Mouse (Mus musculus): ENCODE results near the gene Tesc.

Tesc gene

DNA sequence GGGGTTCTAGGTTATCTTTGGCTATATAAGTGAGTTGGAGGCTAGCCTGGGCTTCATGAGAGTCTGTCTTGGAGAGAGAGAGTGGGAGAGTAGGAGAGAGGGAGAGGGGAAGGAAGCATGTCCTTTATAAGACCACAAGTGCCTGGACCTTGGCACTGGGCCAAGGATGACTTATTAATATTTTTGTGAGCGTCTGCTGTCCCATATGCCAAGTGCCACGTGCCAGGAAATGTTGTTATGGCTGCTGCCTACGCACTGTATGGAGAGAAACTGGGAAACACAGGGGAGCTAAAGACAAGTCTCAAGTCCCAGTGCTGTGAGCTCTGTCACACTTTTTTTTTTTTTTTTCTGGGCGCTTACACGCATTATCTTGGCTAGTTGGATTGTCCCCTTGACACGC is 15.1 kb downstream of the Tesc start:
- DNase-seq (ENCODE audit: low read depth in 1 of 2, low spot score in 2 of 2) = no peak

DNA sequence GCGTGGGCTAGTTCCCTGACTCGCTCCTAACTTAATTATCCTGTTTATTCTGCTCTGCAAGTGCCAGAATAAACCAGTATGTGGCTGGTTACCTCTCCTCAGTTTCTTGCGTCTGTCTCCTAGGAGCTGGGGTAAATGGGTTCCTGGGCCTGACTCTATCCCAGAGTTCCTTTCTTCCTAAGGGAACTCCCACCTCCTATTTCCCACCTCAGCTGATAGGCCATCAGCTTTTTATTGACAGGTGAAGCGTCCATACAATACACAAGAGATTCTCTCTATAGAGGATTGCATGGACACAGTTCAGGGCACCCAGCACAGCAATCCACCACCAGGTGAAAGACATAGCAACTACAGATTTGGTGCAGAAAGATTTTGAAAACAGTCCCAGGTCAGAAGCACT is 16.2 kb downstream of the Tesc start:
- no peak for DNase-seq (ENCODE audit: low read depth in 1 of 2, low spot score in 2 of 2)

DNA sequence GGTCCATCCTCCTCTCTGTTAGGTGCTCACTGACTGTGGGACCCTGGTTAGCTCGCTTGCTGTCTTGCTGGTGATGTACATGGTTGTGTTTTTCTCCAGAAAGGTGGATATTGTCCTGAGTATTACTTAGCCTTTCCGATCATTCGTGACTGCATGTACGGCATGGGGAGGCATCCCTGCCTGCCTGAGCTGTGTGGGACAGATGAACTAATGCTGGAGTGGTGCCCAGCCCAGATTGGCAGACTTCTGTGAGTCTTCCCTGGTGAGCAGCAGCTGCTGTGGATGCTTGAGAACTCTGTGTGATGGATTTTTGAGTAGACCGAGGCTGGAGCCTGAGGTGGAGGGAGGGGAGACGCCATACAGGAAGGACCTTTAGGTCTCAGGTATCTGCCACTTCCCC is 17.4 kb downstream of the Tesc start:
- DNase-seq (ENCODE audit: low read depth in 1 of 2, low spot score in 2 of 2) = no peak

GRCm38 (mm10) chr5:118045385-118045784 is 17.8 kb downstream of the Tesc start:
- DNase-seq (ENCODE audit: low read depth in 1 of 2, low spot score in 2 of 2) = no peak

DNA sequence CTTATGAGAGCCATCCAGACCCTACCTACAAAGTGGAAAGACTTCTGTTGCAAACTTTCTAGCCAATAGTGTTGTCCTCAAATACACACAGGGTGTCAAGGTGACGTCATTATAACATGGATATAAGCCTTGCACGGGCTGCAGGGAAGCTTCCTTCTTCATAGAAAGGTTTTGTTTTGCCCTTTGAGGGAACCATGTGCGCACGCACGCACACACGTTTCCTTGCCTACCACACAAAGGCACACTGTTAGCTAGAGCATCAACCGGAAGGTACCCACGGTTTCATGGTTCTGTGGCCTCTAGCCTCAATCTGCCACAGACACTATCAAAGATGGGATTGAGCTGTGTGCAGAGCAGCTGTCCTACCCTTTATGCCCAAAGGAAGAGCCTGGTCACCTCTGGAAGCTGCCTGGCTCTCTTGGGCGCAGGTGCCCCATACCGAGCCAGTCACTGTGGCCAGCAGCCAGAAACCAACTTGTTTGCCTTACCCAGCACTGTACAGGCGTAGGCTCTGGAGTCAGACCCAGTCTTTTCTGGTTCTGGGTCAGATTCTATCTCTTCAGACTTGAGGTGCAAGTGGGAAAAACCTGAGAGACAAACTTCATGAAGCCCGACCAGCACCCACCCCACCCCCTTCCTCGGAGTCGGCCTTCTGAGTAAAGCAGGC is 19.7 kb downstream of the Tesc start:
- DNase-seq (ENCODE audit: low read depth in 1 of 2, low spot score in 2 of 2) = no peak

- no peak for DNase-seq (ENCODE audit: low read depth in 1 of 2, low spot score in 2 of 2)
Measured at GRCm38 (mm10) chr5:118048412-118048811, 20.9 kb downstream of the Tesc start.

- no peak for DNase-seq (ENCODE audit: low read depth in 1 of 2, low spot score in 2 of 2)
Measured at GRCm38 (mm10) chr5:118048928-118049327, 21.4 kb downstream of the Tesc start.

- DNase-seq (ENCODE audit: low read depth in 1 of 2, low spot score in 2 of 2) = no peak
Measured at GRCm38 (mm10) chr5:118050743-118051142, 23.2 kb downstream of the Tesc start.

- DNase-seq (ENCODE audit: low read depth in 1 of 2, low spot score in 2 of 2) = no peak
Measured at GRCm38 (mm10) chr5:118051981-118052662, 24.6 kb downstream of the Tesc start.

- DNase-seq (ENCODE audit: low read depth in 1 of 2, low spot score in 2 of 2) = no peak
Measured at GRCm38 (mm10) chr5:118053205-118053604, 25.7 kb downstream of the Tesc start.

DNA sequence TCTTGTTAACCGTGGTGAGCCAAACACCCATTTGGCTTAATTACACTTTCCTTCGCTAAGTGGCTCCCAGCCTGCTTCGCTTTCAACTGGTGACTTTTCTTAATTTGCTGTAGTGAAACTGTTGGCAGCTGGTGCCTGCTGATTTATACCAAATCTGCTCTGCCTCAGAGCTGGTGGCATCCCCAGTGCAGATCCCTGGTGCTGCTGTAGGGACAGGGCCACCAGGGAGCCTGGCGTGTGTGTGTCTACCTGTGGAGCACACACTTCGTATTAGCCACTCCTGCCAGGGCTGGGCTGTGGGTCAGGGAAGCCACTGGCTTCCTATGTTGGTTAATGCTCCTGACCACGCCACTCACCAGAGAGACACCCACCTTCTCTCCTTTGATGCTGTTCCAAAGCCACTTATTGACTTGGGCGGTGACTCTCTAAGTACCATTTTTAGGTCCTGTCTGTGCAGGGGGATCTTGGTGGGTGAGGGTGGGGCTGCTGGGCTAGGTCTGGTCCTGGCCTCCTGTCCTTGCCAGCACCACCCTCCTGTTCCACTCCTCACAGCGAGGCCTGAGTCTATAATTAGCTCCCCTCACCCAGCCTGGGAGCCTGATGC is 30.1 kb downstream of the Tesc start:
- DNase-seq (ENCODE audit: low read depth in 1 of 2, low spot score in 2 of 2) = no peak

DNA sequence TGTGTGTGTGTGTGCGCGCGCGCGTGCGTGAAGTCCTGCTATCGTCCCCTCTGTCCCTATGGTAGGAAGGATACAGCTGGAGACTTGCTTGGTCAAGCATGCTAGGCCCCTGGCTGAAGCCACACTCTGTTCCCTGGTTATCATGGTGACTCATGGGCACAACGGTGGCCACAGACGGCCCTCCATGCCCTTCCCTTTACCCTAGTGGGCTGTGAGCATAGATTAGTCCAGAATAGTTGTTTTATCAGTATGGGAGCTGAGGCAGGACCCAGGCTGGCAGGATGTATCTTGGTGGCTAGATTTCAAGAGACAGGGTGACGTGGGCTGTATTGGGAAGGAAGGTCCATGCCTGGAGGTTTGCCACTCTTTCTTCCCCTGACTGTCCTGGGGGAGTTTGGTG is 31.3 kb downstream of the Tesc start:
- no peak for DNase-seq (ENCODE audit: low read depth in 1 of 2, low spot score in 2 of 2)

DNA sequence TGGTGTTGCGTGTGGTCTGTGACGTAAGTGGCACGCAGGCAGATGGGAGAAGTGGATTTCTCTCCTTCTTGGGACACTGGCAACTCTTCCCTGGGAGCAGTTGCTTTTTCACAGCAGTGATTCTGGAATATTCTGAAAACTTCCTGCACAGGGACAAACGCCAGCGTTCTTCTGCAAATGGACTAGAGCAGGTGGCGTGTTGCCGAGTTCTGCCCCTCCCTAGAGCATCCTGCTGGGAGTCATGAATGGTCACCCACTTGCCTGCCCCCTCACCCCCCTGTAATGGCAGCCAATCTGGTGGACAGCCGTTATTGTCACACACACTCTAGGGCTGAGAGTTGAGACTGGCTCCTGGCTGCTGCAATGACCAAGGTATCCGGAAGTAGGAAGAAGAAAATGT is 32.1 kb downstream of the Tesc start:
- no peak for DNase-seq (ENCODE audit: low read depth in 1 of 2, low spot score in 2 of 2)

GRCm38 (mm10) chr5:118061391-118061790 is 33.8 kb downstream of the Tesc start:
- DNase-seq (ENCODE audit: low read depth in 1 of 2, low spot score in 2 of 2) = no peak

DNA sequence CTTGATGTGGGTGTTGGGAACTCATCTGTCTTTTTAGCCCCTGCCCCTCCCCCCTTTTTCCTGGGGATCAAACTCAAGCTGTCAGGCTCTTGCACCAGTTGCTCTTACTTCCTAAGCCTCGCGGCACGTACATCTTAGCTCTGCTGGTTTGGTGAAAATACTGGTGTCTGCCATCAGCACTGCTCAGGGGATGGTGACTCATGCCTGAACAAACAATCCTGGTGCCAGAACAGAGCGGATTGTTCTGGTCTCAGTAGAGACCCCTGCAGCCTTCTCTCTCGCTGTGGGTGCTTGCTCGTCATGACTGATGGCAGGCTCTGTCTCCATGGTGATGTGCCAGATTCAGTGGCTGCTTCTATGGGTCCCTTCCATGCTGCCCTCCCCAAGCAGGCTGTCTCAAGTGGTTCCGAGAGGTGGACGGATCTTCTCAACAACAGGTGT is 35.7 kb downstream of the Tesc start:
- no peak for DNase-seq (ENCODE audit: low read depth in 1 of 2, low spot score in 2 of 2)

DNA sequence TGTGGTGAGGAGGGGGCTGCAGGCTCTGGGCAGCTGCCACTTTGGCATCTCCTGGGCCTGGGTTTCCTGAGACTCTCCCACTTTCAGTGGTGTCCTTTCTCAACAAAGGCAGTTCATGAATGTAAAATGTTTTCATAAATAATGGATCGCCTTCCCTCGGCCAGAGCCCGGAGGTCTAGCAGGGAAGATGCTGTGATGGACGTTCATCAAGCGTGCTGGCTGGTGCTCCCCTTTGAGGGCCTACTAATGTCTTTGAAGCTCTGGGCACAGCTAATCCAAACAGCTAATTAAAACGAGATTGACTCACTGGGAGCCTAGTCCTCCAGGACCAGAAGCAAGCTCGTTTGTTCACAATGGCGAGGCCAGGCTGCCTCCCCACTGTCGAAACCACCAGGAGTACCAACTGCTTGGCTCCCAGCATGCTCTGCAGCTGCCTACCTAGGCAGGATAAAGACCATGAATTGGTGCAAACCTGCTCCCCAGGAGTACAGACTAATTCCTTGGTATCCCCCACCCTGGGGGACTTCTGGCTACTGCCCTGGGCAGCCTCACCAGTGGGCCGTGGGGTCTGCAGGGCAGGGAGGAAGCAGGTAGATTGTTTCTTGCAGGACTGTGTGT is 36.9 kb downstream of the Tesc start:
- DNase-seq (ENCODE audit: low read depth in 1 of 2, low spot score in 2 of 2) = no peak

DNA sequence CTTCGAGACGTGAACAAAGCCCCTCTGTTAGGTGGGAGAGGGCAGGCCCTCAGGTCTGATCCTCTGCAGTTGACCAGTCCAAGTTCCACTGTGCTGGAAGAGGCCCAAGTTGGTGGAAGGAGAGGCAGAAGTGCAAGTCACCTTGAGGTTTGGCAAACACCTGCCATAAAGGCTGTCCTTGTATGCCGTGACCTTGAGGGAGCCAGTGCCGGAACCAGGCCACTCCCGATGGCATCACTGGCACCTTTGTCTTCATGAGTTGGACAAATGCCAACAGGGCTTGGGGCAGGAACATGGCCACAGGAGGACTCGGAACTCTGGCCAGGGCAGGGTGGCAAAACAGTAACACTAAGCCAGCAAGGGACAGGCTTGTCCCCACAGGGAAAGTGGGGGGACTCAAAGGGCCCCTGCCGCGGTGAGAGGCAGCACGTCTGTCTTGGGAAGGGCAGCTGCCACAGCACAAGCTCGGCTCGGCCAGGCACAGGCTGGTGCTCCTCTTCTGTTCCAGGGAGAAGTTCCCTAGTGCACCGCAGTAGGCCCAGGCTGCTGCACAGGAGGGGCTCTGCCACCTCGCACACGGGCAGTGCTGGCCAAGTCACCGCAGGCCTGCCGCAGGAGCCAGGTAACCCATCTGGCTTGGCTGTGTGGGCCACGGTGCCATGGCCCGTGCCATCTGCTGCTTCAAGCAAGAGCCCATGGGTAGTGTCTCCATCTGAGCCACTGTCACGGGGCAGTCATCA is 38.1 kb downstream of the Tesc start:
- no peak for DNase-seq (ENCODE audit: low read depth in 1 of 2, low spot score in 2 of 2)

DNA sequence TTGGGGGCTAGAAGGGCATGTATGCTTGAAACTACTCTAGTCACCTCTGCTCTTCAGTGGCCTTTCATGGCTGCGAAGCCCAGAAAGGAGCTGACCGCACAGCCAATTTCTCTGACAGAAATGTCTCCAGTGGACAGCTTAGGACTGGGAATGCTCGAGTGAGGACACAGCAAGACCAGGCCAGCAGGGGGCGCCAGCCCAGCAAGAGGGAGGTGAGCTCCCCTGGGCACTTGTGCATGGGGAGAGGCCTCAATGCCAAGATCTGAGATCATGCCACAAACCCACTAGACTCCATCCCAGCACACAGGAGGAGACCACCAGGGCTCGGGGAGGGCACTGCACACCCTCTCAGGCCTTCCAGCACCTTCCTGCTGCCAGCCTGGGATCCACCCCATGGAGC is 39.3 kb downstream of the Tesc start:
- DNase-seq (ENCODE audit: low read depth in 1 of 2, low spot score in 2 of 2) = peak in 1 of 2 experiments; percentile 32

DNA sequence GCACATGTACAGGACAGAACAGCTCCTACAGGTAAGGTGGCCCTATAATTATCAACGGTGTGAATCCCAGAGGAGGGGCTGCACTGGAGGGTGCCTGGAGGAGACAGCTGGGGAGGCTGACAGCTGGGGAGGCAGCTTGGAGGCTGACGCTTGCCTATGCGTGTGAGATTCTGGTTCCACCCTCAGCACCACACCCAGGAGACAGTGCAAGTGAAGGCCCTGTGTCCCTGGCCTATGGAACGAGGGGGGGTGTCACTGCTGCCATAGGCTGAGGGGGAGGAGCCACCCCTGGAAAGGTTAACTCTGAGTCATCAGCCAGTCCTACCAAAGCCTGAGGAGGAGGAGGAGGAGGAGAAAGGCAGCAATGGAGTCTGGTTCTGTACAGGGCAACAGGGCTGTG is 40.0 kb downstream of the Tesc start:
- DNase-seq (ENCODE audit: low read depth in 1 of 2, low spot score in 2 of 2) = no peak

DNA sequence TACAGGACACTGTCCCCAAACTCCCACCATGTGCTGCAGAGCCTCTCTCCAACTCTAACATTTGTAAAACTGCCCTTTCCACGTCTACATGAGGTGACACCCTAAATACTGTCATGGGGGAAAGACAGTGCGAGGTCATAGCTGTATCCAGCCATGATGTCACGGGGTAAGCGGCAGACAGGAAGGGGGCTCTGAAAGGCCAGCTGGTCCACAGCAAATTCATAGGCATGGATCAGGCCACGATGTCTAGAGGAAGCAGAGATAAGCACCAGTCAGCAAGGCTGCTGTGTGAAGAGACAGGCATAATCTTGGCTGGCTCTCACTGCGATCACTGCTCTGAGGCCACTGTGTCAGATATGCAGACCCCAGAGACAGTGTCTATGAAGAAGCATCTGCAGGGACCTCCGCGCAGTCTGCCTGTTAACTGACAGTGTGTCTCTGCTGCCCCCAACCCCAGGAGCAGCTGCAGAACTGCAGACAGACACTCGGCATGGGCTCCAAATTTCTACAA is 40.5 kb downstream of the Tesc start:
- no peak for DNase-seq (ENCODE audit: low read depth in 1 of 2, low spot score in 2 of 2)

GRCm38 (mm10) chr5:118069315-118069714 is 41.8 kb downstream of the Tesc start:
- no peak for DNase-seq (ENCODE audit: low read depth in 1 of 2, low spot score in 2 of 2)
